18 mouse cellular contexts compared by ENCODE assay signal in genomic region chr2:38482122-38482521, GRCm38 (mm10). TPM values are rescaled to one million over a fixed set of nuclear protein-coding genes. Genes with fewer than 3 reads are reported as not detected.
DNase-seq lines count a peak whose midpoint lies in the region; ATAC-seq and TF ChIP-seq lines count a peak whose summit lies in the region.
"Had no signal": no experiment of that assay in that cellular context is flagged by ENCODE, and none has a peak within 500 bp of the region (broad histone marks: within the 10 kb centered on the region; RNA-seq: fewer than 3 reads in every experiment).

No protein-coding gene starts in this region.

- no peak for TF ChIP-seq EP300 in stomach, postnatal 0 days (optimal IDR thresholded peaks at IDR 0.05)

- peaks cover 39% of the 10 kb centered on the region for H3K4me1 ChIP-seq in liver, embryonic 15.5 days (replicated peaks)
- H3K4me1 ChIP-seq in ES-E14 (ENCODE audit: control insufficient read depth in 2 of 2, insufficient read depth in 2 of 2, low read length in 2 of 2, poor library complexity in 1 of 2) = peaks cover 0 to 2% of the 10 kb centered on the region in 2 experiments; a peak in 1 of 4 replicates
- peaks cover 13% of the 10 kb centered on the region for H3K4me1 ChIP-seq in bone marrow, adult 2 months (ENCODE audit: control insufficient read depth, insufficient read depth, low read length)
- H3K4me1 ChIP-seq in stomach, postnatal 0 days (replicated peaks; ENCODE audit: control insufficient read depth, insufficient read depth) = no peaks in the 10 kb centered on the region

- 69% methylated on average over 3 of the region's 3 CpGs for WGBS in liver, embryonic 15.5 days (ENCODE audit: insufficient replicate concordance)
- 78% methylated on average over 3 of the region's 3 CpGs for WGBS in bone marrow, adult 2 months
- WGBS in stomach, postnatal 0 days = 86% methylated on average over 3 of the region's 3 CpGs

- no peak overlapping the region for H3K4me2 ChIP-seq in liver, embryonic 15.5 days
- no peak overlapping the region for H3K4me2 ChIP-seq in stomach, postnatal 0 days (replicated peaks; ENCODE audit: low read depth)
- H3K4me2 ChIP-seq: heart, embryonic 13.5 days; intestine, embryonic 15.5 days had no signal

- TF ChIP-seq CTCF in bone marrow, adult 2 months (IDR thresholded peaks at IDR 0.05; ENCODE audit: control insufficient read depth, insufficient read depth, low read length) = peak; percentile 23; the same call in 1 of the 2 replicates
- peak; percentile 48 for TF ChIP-seq CTCF in stomach, postnatal 0 days (IDR thresholded peaks at IDR 0.05; ENCODE audit: low read depth)

- DNase-seq in liver (no peak), ES-E14 (ENCODE audit: low read depth, low spot score) (peak; percentile 36)
- no peak for DNase-seq in stomach, postnatal 0 days (ENCODE audit: low spot score)
- no peak for DNase-seq in left cerebral cortex, postnatal 25 days (ENCODE audit: low spot score in 2 of 2)
- no peak for DNase-seq in kidney, adult 18-20 months
- DNase-seq: cerebellum, adult 2 months; kidney, postnatal 36 days; lung, adult 2 months; right cerebral cortex, postnatal 4 days; thymus, adult 18-20 months had no signal

- intact Hi-C loops in left cerebral cortex, postnatal 25 days (cut with DNase I) = no loop called here

- H3K9me3 ChIP-seq in liver, embryonic 15.5 days (replicated peaks) = no peaks in the 10 kb centered on the region
- H3K9me3 ChIP-seq in ES-E14 (ENCODE audit: control insufficient read depth, insufficient read depth, low read depth, low read length) = no peaks in the 10 kb centered on the region
- H3K9me3 ChIP-seq in stomach, postnatal 0 days (ENCODE audit: control insufficient read depth, low read length) = no peaks in the 10 kb centered on the region
- H3K9me3 ChIP-seq: forebrain, embryonic 10.5 days; hindbrain, embryonic 10.5 days; intestine, embryonic 15.5 days had no signal

- no peak overlapping the region for H3K9ac ChIP-seq in liver, embryonic 15.5 days
- H3K9ac ChIP-seq in ES-E14 (ENCODE audit: insufficient read depth, low read depth, low read length, poor library complexity, severe bottlenecking) = no peak overlapping the region
- no peak overlapping the region for H3K9ac ChIP-seq in stomach, postnatal 0 days (ENCODE audit: low read length)
- H3K9ac ChIP-seq: heart, embryonic 13.5 days; intestine, embryonic 15.5 days had no signal

- no peaks in the 10 kb centered on the region for H3K27me3 ChIP-seq in liver, embryonic 15.5 days
- no peaks in the 10 kb centered on the region for H3K27me3 ChIP-seq in stomach, postnatal 0 days (ENCODE audit: control insufficient read depth, insufficient read depth, low read length)
- H3K27me3 ChIP-seq: heart, embryonic 13.5 days; intestine, embryonic 15.5 days had no signal

- H3K36me3 ChIP-seq in liver, embryonic 15.5 days (replicated peaks) = no peaks in the 10 kb centered on the region
- no peaks in the 10 kb centered on the region for H3K36me3 ChIP-seq in ES-E14 (ENCODE audit: control insufficient read depth, insufficient read depth, low read length, poor library complexity, severe bottlenecking)
- no peaks in the 10 kb centered on the region for H3K36me3 ChIP-seq in stomach, postnatal 0 days (ENCODE audit: control insufficient read depth, insufficient read depth, low read length)
- H3K36me3 ChIP-seq: forebrain, embryonic 10.5 days; heart, embryonic 13.5 days; hindbrain, embryonic 10.5 days; intestine, embryonic 15.5 days had no signal

- no peak for ATAC-seq in liver, embryonic 15.5 days (ENCODE audit: insufficient read depth)
- ATAC-seq in stomach, postnatal 0 days (ENCODE audit: low FRiP score, low TSS enrichment) = no peak
- ATAC-seq: activated CD4-positive, CD25-positive, alpha-beta regulatory T cell, adult 4 months; intestine, embryonic 15.5 days; midbrain, embryonic 16.5 days had no signal

- no peak for TF ChIP-seq POLR2A in bone marrow, adult 2 months (IDR thresholded peaks at IDR 0.05; ENCODE audit: borderline replicate concordance, control insufficient read depth, low read depth, low read length)

- 0 out of 2 replicates have a peak overlapping the region, but pooled peaks have one; percentile 75 for H3K27ac ChIP-seq in liver, embryonic 15.5 days (replicated peaks)
- no peak overlapping the region for H3K27ac ChIP-seq in ES-E14 (ENCODE audit: insufficient read depth, low read depth, low read length, poor library complexity, severe bottlenecking)
- peak overlapping the region; percentile 85 for H3K27ac ChIP-seq in bone marrow, adult 2 months (ENCODE audit: control insufficient read depth, insufficient read depth, low read depth, low read length, poor library complexity)
- no peak overlapping the region for H3K27ac ChIP-seq in stomach, postnatal 0 days (replicated peaks)
- H3K27ac ChIP-seq: heart, embryonic 13.5 days; hindbrain, embryonic 10.5 days; intestine, embryonic 15.5 days had no signal

- H3K4me3 ChIP-seq in liver, embryonic 15.5 days (replicated peaks) = no peak overlapping the region
- no peak overlapping the region for H3K4me3 ChIP-seq in ES-E14 (ENCODE audit: insufficient read depth in 1 of 2, low read depth in 1 of 2, low read length in 2 of 2, poor library complexity in 1 of 2, severe bottlenecking in 1 of 2)
- H3K4me3 ChIP-seq in bone marrow, adult 2 months (replicated peaks; ENCODE audit: control insufficient read depth, low read depth, low read length) = no peak overlapping the region
- no peak overlapping the region for H3K4me3 ChIP-seq in stomach, postnatal 0 days (ENCODE audit: low read depth, low read length)
- H3K4me3 ChIP-seq: forebrain, embryonic 10.5 days; heart, embryonic 13.5 days; hindbrain, embryonic 10.5 days; intestine, embryonic 15.5 days had no signal

- in situ Hi-C loops in ES-E14 (cut with MboI; ENCODE audit: low sequenced_read_pairs in 2 of 2, unreplicated experiment in 2 of 2) = no loop called here

TF ChIP-seq in ES-E14, 5 proteins besides CTCF, POLR2A, EP300 and RAD21:
- TF ChIP-seq ZC3H11A (IDR thresholded peaks at IDR 0.05; ENCODE audit: borderline replicate concordance, low read depth, low read length) (peak; percentile 53; the same call in 1 of the 2 replicates), HCFC1 (IDR thresholded peaks at IDR 0.05; ENCODE audit: borderline replicate concordance, insufficient read depth, low read length) (no peak)

RNA-seq across cellular contexts. Expression of gene Nek6, which starts 29.3 kb away (rescaled TPM):
- polyA plus RNA-seq in liver, embryonic 15.5 days (2015; fragmentation: Nextera tagmentation; extraction: Ambion mirVana) = 36.2 and 37.3 TPM in 2 replicates
- 13.4 and 16.9 TPM in 2 replicates for total RNA-seq in ES-E14 (2012; rRNA removed)
- 1.7 and 6.0 TPM in 2 replicates for polyA plus RNA-seq in bone marrow, adult 2 months (2011; ENCODE audit: insufficient read depth, insufficient read length, low replicate concordance, missing spikeins)
- 43.7 and 43.8 TPM in 2 replicates for polyA plus RNA-seq in stomach, postnatal 0 days (2015; fragmentation: Nextera tagmentation; extraction: Ambion mirVana)
- 10 to 100 TPM; 29.4 to 29.8 TPM for total RNA-seq in left cerebral cortex, postnatal 25 days (2021)

Comparison
In these comparisons a context has a peak if more than half of its experiments do, and no peak if none do; other contexts are left out.
1. H3K27ac ChIP-seq: peak in liver, embryonic 15.5 days (single experiment) and bone marrow, adult 2 months (single experiment); none in ES-E14 (single experiment) and stomach, postnatal 0 days (single experiment).